Mouse (Mus musculus): Measurements from ENCODE around the gene Ogdh. TPM values are rescaled to one million over a fixed set of nuclear protein-coding genes. Genes with fewer than 3 reads are reported as not detected.

The Ogdh gene
- polyA plus RNA-seq, 1 experiment = 420 TPM

DNA sequence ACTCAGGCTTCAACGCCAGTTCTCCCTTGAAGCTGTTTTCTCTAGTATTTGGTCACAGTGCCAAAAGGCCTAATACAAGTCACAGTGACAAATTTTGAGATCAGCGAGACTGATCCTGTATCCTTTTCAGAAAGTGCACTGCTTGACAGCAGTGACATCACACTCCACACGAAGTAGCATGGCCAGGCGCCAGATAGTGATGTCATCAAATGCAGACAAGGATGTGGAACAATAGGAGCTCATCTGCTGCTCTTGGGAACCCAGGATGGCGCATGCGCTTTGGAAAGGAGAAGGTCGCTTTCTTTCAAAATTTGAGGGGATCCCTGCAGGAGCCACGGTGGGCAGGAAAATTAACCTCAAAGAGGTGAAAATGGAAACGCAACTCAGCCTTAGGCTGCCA is 81.4 kb downstream of the Ogdh start:
- H3K27me3 ChIP-seq (replicated peaks; ENCODE audit: control insufficient read depth, insufficient read depth, low read length) = no peaks in the 10 kb centered on the region
- WGBS = 91% methylated on average over 9 of the region's 9 CpGs
- H3K36me3 ChIP-seq (ENCODE audit: control insufficient read depth, insufficient read depth, low read length) = no peaks in the 10 kb centered on the region
- H3K4me3 ChIP-seq (ENCODE audit: insufficient read depth, low read depth, low read length) = no peak overlapping the region
- H3K4me1 ChIP-seq (ENCODE audit: control insufficient read depth, insufficient read depth, low read length) = no peaks in the 10 kb centered on the region
- TF ChIP-seq POLR2A (IDR thresholded peaks at IDR 0.05; ENCODE audit: low read depth, low read length) (no peak), CTCF (conservative IDR thresholded peaks at IDR 0.05; ENCODE audit: insufficient read depth, insufficient read length, low read depth, low read length) (no peak)
- no peak for DNase-seq
- no peak overlapping the region for H3K27ac ChIP-seq (ENCODE audit: insufficient read depth, low read depth, low read length)

DNA sequence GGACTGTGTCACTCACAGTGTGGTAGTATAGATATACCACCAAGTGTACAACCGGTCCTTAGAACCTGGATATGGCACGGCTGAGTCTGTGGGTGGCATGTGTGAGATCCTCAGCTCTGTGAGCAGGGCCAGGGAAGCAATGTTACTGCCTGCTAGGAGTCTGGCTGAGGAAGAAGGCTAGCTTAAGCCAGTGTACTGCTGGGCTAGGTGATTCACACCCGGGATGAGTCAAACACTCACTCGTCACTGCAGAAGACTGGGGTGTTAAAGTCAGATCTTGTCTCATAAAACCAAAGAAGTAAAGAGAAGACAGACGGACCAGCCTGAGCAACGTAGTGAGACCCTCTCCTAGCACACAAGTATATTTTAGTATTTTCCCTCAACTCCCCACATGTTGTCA is 89.5 kb downstream of the Ogdh start:
- H3K4me3 ChIP-seq (ENCODE audit: insufficient read depth, low read depth, low read length) = no peak overlapping the region
- H3K27me3 ChIP-seq (replicated peaks; ENCODE audit: control insufficient read depth, insufficient read depth, low read length) = no peaks in the 10 kb centered on the region
- TF ChIP-seq POLR2A (IDR thresholded peaks at IDR 0.05; ENCODE audit: low read depth, low read length) = no peak
- TF ChIP-seq CTCF (conservative IDR thresholded peaks at IDR 0.05; ENCODE audit: insufficient read depth, insufficient read length, low read depth, low read length) = no peak
- H3K4me1 ChIP-seq (ENCODE audit: control insufficient read depth, insufficient read depth, low read length) = no peaks in the 10 kb centered on the region
- H3K27ac ChIP-seq (ENCODE audit: insufficient read depth, low read depth, low read length) = no peak overlapping the region
- WGBS = 89% methylated on average over 6 of the region's 6 CpGs
- DNase-seq = no peak
- H3K36me3 ChIP-seq (ENCODE audit: control insufficient read depth, insufficient read depth, low read length) = no peaks in the 10 kb centered on the region

DNA sequence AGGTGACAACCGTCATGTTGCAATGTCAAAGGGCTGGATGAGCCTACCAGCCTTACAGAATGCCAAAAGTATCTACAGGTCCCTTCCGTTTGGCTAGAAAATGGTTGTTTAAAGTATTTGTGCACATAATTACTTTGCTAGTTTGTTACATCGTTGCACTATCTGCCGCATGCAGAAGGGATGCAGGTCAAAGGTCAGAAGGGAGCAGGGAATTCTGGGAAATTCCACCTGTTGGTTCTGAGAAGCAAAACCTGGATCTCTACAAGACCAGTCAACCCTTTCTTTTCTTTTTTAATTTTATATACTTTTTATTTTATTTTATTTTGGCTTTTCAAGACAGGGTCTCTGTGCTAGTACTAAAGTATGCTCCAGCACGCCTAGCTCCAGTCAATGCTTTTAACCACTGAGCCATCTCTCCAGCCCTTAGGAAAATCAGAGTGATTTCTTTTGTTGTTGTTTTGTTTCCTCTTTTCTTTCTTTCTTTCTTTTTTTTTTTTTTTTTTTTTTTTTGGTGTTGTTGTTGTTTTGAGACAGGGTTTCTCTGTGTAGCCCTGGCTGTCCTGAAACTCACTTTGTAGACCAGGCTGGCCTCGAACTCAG is 96.8 kb downstream of the Ogdh start:
- no peaks in the 10 kb centered on the region for H3K27me3 ChIP-seq (replicated peaks; ENCODE audit: control insufficient read depth, insufficient read depth, low read length)
- peaks cover 16% of the 10 kb centered on the region for H3K4me1 ChIP-seq (ENCODE audit: control insufficient read depth, insufficient read depth, low read length)
- WGBS = 82% methylated on average over 6 of the region's 6 CpGs
- no peaks in the 10 kb centered on the region for H3K36me3 ChIP-seq (ENCODE audit: control insufficient read depth, insufficient read depth, low read length)
- 0 out of 2 replicates have a peak overlapping the region, but pooled peaks have one; percentile 90 for H3K27ac ChIP-seq (ENCODE audit: insufficient read depth, low read depth, low read length)
- DNase-seq = peak; percentile 53
- no peak overlapping the region for H3K4me3 ChIP-seq (ENCODE audit: insufficient read depth, low read depth, low read length)
- TF ChIP-seq CTCF (conservative IDR thresholded peaks at IDR 0.05; ENCODE audit: insufficient read depth, insufficient read length, low read depth, low read length) (no peak), POLR2A (IDR thresholded peaks at IDR 0.05; ENCODE audit: low read depth, low read length) (no peak)

DNA sequence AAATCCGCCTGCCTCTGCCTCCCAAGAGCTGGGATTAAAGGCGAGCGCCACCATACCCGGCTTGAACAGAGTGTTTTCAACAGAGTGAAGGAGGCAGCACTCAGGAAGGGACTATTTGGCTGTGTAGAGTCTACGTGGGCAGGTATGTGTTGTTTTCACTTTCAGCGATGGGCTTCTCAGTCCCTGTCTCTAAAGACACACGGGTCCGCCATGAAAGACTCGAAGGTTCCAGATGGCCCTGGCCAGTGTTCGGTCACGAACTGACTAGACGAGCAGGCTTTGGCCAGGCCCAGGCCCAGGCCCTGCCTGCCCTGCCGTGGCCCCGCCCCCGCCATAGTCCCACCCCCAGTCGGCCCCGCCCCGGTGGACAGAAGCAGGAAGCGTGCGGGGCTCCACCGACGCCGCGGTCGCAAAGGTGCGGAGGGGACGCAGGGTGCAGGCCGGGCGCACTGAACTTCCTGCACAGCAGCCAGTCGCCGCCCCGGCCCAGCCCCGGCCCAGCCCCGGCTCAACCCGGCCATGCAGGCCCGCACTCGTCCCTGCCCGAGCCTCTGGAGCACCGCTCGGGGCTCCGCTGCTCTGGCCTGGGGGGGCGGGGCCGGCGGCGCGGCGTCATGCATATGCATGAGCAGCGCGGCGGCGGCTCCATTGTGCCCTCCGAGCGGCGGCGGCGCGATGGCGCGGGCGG is 97.4 kb downstream of the Ogdh start, which contains the start of gene Zmiz2:
Zmiz2 (plus strand) TSS at position 349 of the 688 bp plus-strand sequence.
- no peak for TF ChIP-seq CTCF (conservative IDR thresholded peaks at IDR 0.05; ENCODE audit: insufficient read depth, insufficient read length, low read depth, low read length)
- TF ChIP-seq POLR2A (IDR thresholded peaks at IDR 0.05; ENCODE audit: low read depth, low read length) = peak; percentile 74
- Histone ChIP-seq H3K36me3 (ENCODE audit: control insufficient read depth, insufficient read depth, low read length) (no peaks in the 10 kb centered on the region), H3K27me3 (replicated peaks; ENCODE audit: control insufficient read depth, insufficient read depth, low read length) (no peaks in the 10 kb centered on the region), H3K4me3 (ENCODE audit: insufficient read depth, low read depth, low read length) (peak within 1 kb of the TSS; percentile 73), H3K27ac (ENCODE audit: insufficient read depth, low read depth, low read length) (peak within 1 kb of the TSS; percentile 90), H3K4me1 (ENCODE audit: control insufficient read depth, insufficient read depth, low read length) (peaks cover 16% of the 10 kb centered on the region)
- 8% methylated on average over 59 of the region's 60 CpGs for WGBS
- peak; percentile 97 for DNase-seq

DNA sequence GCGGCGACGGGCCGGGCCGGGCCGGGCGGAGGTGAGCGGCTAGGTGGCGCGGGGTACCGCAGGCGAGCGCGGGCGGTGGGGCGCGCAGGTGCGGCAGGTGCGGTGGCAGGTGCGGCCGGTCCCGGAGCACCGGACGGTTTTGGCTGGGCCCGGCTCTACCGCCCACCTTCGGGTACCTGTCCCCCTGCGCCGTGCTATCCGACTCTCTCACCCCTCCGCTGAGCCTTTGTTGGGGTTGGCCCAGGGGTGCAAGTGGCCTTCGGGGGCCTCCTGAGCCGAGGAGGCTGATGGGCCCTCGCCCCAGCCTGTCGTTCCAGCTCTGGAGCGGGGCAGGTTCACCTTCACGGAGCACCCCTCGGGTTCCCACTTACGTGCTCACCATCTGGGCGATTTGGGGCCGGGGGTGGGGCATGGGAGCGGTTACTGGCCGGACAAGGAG is 98.1 kb downstream of the Ogdh start:
- 6% methylated on average over 43 of the region's 43 CpGs for WGBS
- no peak for DNase-seq
- H3K4me1 ChIP-seq (ENCODE audit: control insufficient read depth, insufficient read depth, low read length) = peaks cover 16% of the 10 kb centered on the region
- H3K4me3 ChIP-seq (ENCODE audit: insufficient read depth, low read depth, low read length) = peak overlapping the region; percentile 59
- H3K27ac ChIP-seq (ENCODE audit: insufficient read depth, low read depth, low read length) = peak overlapping the region; percentile 15; the same call in 1 of the 2 replicates
- H3K36me3 ChIP-seq (ENCODE audit: control insufficient read depth, insufficient read depth, low read length) = no peaks in the 10 kb centered on the region
- no peak for TF ChIP-seq POLR2A (IDR thresholded peaks at IDR 0.05; ENCODE audit: low read depth, low read length)
- TF ChIP-seq CTCF (conservative IDR thresholded peaks at IDR 0.05; ENCODE audit: insufficient read depth, insufficient read length, low read depth, low read length) = no peak
- no peaks in the 10 kb centered on the region for H3K27me3 ChIP-seq (replicated peaks; ENCODE audit: control insufficient read depth, insufficient read depth, low read length)

DNA sequence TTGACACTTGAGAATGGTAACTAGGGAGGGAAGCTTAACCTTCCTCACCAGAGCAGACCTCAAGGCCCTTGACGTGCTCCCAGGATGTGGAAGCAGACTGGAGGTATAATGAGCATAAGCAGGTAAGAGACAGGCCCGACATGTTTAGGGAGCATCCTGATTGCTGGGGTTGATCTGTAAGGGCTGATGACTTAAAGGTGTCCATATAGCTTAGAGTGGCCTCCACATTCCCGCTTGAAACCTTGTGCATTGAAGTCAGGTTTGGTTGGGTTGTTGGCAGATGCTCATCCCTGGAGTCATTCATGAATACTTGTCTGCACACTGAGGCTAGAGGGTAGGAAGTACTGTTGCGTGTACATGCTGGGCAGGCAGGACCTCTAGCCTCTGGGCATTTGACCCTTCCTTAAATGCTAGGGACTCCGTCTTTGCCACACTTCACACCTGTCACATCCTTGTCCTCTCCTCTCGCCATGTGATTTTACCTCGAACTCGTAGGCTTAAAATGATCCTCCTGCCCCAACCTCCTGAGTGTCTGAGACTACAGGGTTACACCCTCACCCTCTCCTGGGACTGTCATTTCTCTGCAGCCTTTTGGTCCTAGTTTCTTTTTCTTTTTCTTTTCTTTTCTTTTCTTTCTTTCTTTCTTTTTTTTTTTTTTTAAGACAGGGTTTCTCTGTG is 99.1 kb downstream of the Ogdh start:
- Histone ChIP-seq H3K4me1 (ENCODE audit: control insufficient read depth, insufficient read depth, low read length) (peaks cover 16% of the 10 kb centered on the region), H3K4me3 (ENCODE audit: insufficient read depth, low read depth, low read length) (peak overlapping the region; percentile 30), H3K36me3 (ENCODE audit: control insufficient read depth, insufficient read depth, low read length) (no peaks in the 10 kb centered on the region), H3K27ac (ENCODE audit: insufficient read depth, low read depth, low read length) (no peak overlapping the region), H3K27me3 (replicated peaks; ENCODE audit: control insufficient read depth, insufficient read depth, low read length) (no peaks in the 10 kb centered on the region)
- WGBS = 72% methylated on average over 8 of the region's 8 CpGs
- TF ChIP-seq CTCF (conservative IDR thresholded peaks at IDR 0.05; ENCODE audit: insufficient read depth, insufficient read length, low read depth, low read length) (no peak), POLR2A (IDR thresholded peaks at IDR 0.05; ENCODE audit: low read depth, low read length) (no peak)
- no peak for DNase-seq
